Mouse (Mus musculus) midbrain, embryonic 16.5 days (tissue): Measurements from ENCODE around the gene Vmn1r204. TPM values are rescaled to one million over a fixed set of nuclear protein-coding genes. Genes with fewer than 3 reads are reported as not detected.
"Not testable (repeated sequence)": the region's sequence is repeated elsewhere in the genome, so short reads cannot be mapped to it uniquely, and the experiment has no call there.

Experiments used
- ATAC-seq: fragments of 200-750 bp; cut with Nextera tagmentation; 2 replicates; pipeline ENCODE4 v1.8.0; 2017; ENCODE audit warnings: moderate TSS enrichment
- H3K27ac ChIP-seq: fragments of 300-500 bp; sonication (generic); 2 replicates; pipeline ENCODE4 v1.5.1; 2014; ENCODE audit warnings: mild to moderate bottlenecking, low read length, mixed read lengths
- H3K27me3 ChIP-seq: fragments of 300-500 bp; sonication (generic); 2 replicates; pipeline ENCODE4 v1.6.1; 2014; ENCODE audit warnings: low read depth, low read length, mixed read lengths; ENCODE audit not compliant: control insufficient read depth, insufficient read depth
- H3K36me3 ChIP-seq: fragments of 300-500 bp; sonication (generic); 2 replicates; pipeline ENCODE4 v1.6.1; 2014; ENCODE audit warnings: mild to moderate bottlenecking, low read length, moderate library complexity, mixed read lengths; ENCODE audit not compliant: control insufficient read depth, insufficient read depth
- H3K4me1 ChIP-seq: fragments of 300-500 bp; sonication (generic); 2 replicates; pipeline ENCODE4 v1.6.1; 2014; ENCODE audit warnings: mild to moderate bottlenecking, low read length, mixed read lengths; ENCODE audit not compliant: control insufficient read depth, insufficient read depth
- H3K4me2 ChIP-seq: fragments of 300-500 bp; sonication (generic); 2 replicates; pipeline ENCODE4 v1.6.1; 2014; ENCODE audit warnings: mild to moderate bottlenecking, low read length, mixed read lengths
- H3K4me3 ChIP-seq: fragments of 300-500 bp; sonication (generic); 2 replicates; pipeline ENCODE4 v1.5.1; 2014; ENCODE audit warnings: low read depth, mild to moderate bottlenecking, low read length, moderate library complexity, mixed read lengths
- H3K9ac ChIP-seq: fragments of 300-500 bp; sonication (generic); 2 replicates; pipeline ENCODE4 v1.6.1; 2014; ENCODE audit warnings: low read depth, low read length, mixed read lengths
- H3K9me3 ChIP-seq: fragments of 300-500 bp; sonication (generic); replicated peaks from 2 replicates; pipeline ENCODE4 v1.6.1; 2014; ENCODE audit warnings: mild to moderate bottlenecking, low read length, mixed read lengths; ENCODE audit not compliant: control insufficient read depth, poor library complexity, severe bottlenecking
- WGBS: fragments of 180-500 bp; shearing (Covaris S2); extraction: QIAGEN DNeasy Blood & Tissue Kit; methylation state at CpG from one replicate; pipeline ENCODE4 v1.1.7; 2014; 5-methylcytosine and 5-hydroxymethylcytosine counted together
- polyA plus RNA-seq: library from polyadenylated mRNA; unstranded; fragments of >200 nt; fragmentation: Nextera tagmentation; extraction: Ambion mirVana; gene quantifications from 2 replicates; pipeline ENCODE4 v1.2.1, GENCODE M21; 2015

Vmn1r204 gene
- not detected in 2 replicates for polyA plus RNA-seq

DNA sequence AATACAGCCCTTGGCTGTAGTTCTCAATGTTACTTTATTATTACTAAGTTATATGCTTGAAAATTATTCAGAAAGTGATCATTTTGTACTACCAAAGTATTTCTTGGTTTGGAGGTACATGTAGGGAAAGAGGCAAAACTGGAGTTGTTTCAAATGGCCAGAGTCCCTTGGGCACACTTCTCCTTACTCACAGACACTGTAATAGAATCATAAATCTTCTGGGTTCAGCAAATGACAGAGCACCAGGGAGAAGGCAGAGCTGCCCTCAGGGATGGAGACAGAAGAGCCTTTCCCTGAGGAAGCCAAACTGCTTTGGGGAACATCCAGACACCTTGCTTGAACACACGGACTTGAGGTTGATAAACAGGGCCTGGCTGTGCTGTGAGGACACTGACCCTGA lies at the start of gene Vmn1r204:
Gene Vmn1r204 (plus strand): TSS at position 301 of the 400 bp plus-strand sequence.
- H3K27ac ChIP-seq, H3K27me3 ChIP-seq, ATAC-seq, H3K36me3 ChIP-seq, H3K9ac ChIP-seq, H3K4me2 ChIP-seq, H3K9me3 ChIP-seq, H3K4me1 ChIP-seq, H3K4me3 ChIP-seq: not testable (repeated sequence)
- WGBS, result 66% methylated on average over 1 of the region's 1 CpGs

- ATAC-seq, result no peak
- H3K4me3 ChIP-seq, result no peak within 1 kb of the TSS
- H3K9ac ChIP-seq, result no peak within 1 kb of the TSS
These were observed 47.7 kb upstream of the Vmn1r204 start, which contains the start of gene Vmn1r202 for GRCm38 (mm10) chr13:22505281-22505680. TSS of gene Vmn1r202 (minus strand) at chr13:22505381.

DNA sequence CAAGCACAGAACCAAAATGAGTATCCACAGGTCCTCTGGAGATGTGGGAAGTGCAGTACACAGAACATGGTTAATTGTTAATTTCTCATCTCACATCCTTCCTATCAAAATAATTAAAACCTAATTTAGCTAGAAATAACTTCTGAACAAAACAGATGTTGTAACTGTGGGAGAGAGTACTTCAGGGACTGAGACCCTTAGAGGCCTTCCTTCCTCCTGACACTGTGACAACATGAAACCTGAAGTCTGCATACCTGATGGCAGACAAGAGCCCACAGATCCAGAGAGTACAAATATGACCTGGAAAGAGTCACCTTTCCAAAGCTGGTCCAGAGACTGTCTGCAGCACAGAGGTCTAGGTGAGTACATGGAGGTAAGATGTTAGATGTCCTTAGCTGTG lies 35.2 kb upstream of the Vmn1r204 start, which contains the start of gene Vmn1r203:
Gene Vmn1r203 (plus strand): TSS at position 301 of the 400 bp plus-strand sequence.
- no peak within 1 kb of the TSS for H3K9ac ChIP-seq
- H3K36me3 ChIP-seq, result no peaks in the 10 kb centered on the region
- H3K9me3 ChIP-seq, result no peaks in the 10 kb centered on the region
- H3K4me1 ChIP-seq, result no peaks in the 10 kb centered on the region
- no peak within 1 kb of the TSS for H3K27ac ChIP-seq
- ATAC-seq, result no peak
- no peaks in the 10 kb centered on the region for H3K27me3 ChIP-seq
- H3K4me2 ChIP-seq, result no peak within 1 kb of the TSS
- H3K4me3 ChIP-seq, result no peak within 1 kb of the TSS

More at GRCm38 (mm10) chr13:22505281-22505680, 47.7 kb upstream of the Vmn1r204 start, which contains the start of gene Vmn1r202:
- H3K9me3 ChIP-seq, result no peaks in the 10 kb centered on the region
- H3K4me2 ChIP-seq, result no peak within 1 kb of the TSS
- no peak within 1 kb of the TSS for H3K27ac ChIP-seq
- no peaks in the 10 kb centered on the region for H3K4me1 ChIP-seq
- H3K36me3 ChIP-seq, result no peaks in the 10 kb centered on the region
- no peaks in the 10 kb centered on the region for H3K27me3 ChIP-seq

- not testable (repeated sequence) for H3K9ac ChIP-seq, ATAC-seq, H3K4me3 ChIP-seq, H3K4me1 ChIP-seq, H3K27ac ChIP-seq, H3K9me3 ChIP-seq, H3K27me3 ChIP-seq, H3K4me2 ChIP-seq, H3K36me3 ChIP-seq
- 81% methylated on average over 3 of the region's 3 CpGs for WGBS
These were observed 21.9 kb downstream of the Vmn1r204 start for GRCm38 (mm10) chr13:22574911-22575310.

DNA sequence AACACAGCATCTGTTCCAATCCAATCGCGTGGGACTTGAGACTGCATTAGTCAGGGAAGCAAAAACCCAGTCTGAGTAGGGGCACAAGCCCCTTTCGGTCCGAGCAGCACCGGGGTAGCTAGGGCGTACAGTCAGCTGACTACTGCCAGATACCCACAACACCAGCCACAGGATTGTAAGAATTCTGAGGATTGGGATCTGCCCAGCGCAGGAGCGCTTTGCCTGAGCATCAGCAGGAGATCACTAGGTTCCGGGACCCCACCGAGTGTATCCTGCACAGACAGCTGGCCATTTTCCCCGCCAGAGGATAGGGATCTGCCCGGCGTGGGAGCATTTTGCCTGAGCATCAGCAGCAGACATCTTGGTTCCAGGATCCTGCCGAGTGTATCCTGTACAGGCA lies 30.3 kb downstream of the Vmn1r204 start:
- not testable (repeated sequence) for H3K9ac ChIP-seq, H3K27me3 ChIP-seq, ATAC-seq, H3K36me3 ChIP-seq, H3K27ac ChIP-seq, H3K4me2 ChIP-seq, H3K4me3 ChIP-seq, H3K4me1 ChIP-seq, H3K9me3 ChIP-seq
- 80% methylated on average over 14 of the region's 14 CpGs for WGBS

GRCm38 (mm10) chr13:22592900-22593299 lies 39.9 kb downstream of the Vmn1r204 start, which contains the start of gene Vmn1r205:
TSS of gene Vmn1r205 (minus strand) at chr13:22593000.
- Histone ChIP-seq H3K9me3 (no peaks in the 10 kb centered on the region), H3K27ac (no peak within 1 kb of the TSS), H3K36me3 (no peaks in the 10 kb centered on the region), H3K4me3 (no peak within 1 kb of the TSS), H3K4me2 (no peak within 1 kb of the TSS), H3K4me1 (no peaks in the 10 kb centered on the region), H3K27me3 (no peaks in the 10 kb centered on the region), H3K9ac (no peak within 1 kb of the TSS)
- 89% methylated on average over 3 of the region's 3 CpGs for WGBS
- no peak for ATAC-seq

Other genes with a start within 250 kb of the Vmn1r204 start
- gene Vmn1r197, start 228.6 kb upstream of the Vmn1r204 start, polyA plus RNA-seq, result not detected in 2 replicates
- gene Vmn1r198, start 202.8 kb upstream of the Vmn1r204 start, polyA plus RNA-seq, result not detected in 2 replicates
- not detected in 2 replicates for gene Vmn1r199, start 173.4 kb upstream of the Vmn1r204 start, polyA plus RNA-seq
- gene Vmn1r200, start 162.8 kb upstream of the Vmn1r204 start, polyA plus RNA-seq, result not detected in 2 replicates
- gene Vmn1r201, start 81.3 kb upstream of the Vmn1r204 start, polyA plus RNA-seq, result not detected in 2 replicates
- not detected in 2 replicates for gene Vmn1r202, start 47.8 kb upstream of the Vmn1r204 start, polyA plus RNA-seq
- gene Vmn1r203, start 35.1 kb upstream of the Vmn1r204 start, polyA plus RNA-seq, result not detected in 2 replicates
- not detected in 2 replicates for gene Vmn1r205, start 39.8 kb downstream of the Vmn1r204 start, polyA plus RNA-seq
- not detected in 2 replicates for gene Vmn1r206, start 71.1 kb downstream of the Vmn1r204 start, polyA plus RNA-seq
- not detected in 2 replicates for gene Vmn1r207-ps, start 176.4 kb downstream of the Vmn1r204 start, polyA plus RNA-seq
- gene Vmn1r208, start 224.2 kb downstream of the Vmn1r204 start, polyA plus RNA-seq, result not detected in 2 replicates